Mouse (Mus musculus) lung, embryonic 14.5 days (tissue): ENCODE results near the gene Boc. TPM values are rescaled to one million over a fixed set of nuclear protein-coding genes. Genes with fewer than 3 reads are reported as not detected.

ENCODE experiments used
- ATAC-seq: fragments of 200-750 bp; cut with Nextera tagmentation; 2 replicates; pipeline ENCODE4 v1.8.0; 2017; ENCODE audit warnings: mild to moderate bottlenecking, moderate TSS enrichment, moderate library complexity; ENCODE audit not compliant: insufficient read depth
- DNase-seq: peaks from one replicate; pipeline ENCODE4 v3.0.0-alpha.2; 2015
- H3K27ac ChIP-seq: fragments of 300-500 bp; sonication (generic); 2 replicates; pipeline ENCODE4 v1.5.1; 2014; ENCODE audit warnings: low read depth, mild to moderate bottlenecking, moderate library complexity
- H3K27me3 ChIP-seq: fragments of 300-500 bp; sonication (generic); 2 replicates; pipeline ENCODE4 v1.6.1; 2014; ENCODE audit warnings: low read length, control low read depth; ENCODE audit not compliant: insufficient read depth
- H3K36me3 ChIP-seq: fragments of 300-500 bp; sonication (generic); 2 replicates; pipeline ENCODE4 v1.6.1; 2014; ENCODE audit warnings: control low read depth; ENCODE audit not compliant: insufficient read depth
- H3K4me1 ChIP-seq: fragments of 300-500 bp; sonication (generic); 2 replicates; pipeline ENCODE4 v1.6.1; 2014; ENCODE audit warnings: antibody characterized with exemption, control low read depth; ENCODE audit not compliant: insufficient read depth
- H3K4me2 ChIP-seq: fragments of 300-500 bp; sonication (generic); 2 replicates; pipeline ENCODE4 v1.6.1; 2014; ENCODE audit warnings: mild to moderate bottlenecking
- H3K4me3 ChIP-seq: fragments of 300-500 bp; sonication (generic); 2 replicates; pipeline ENCODE4 v1.5.1; 2014; ENCODE audit warnings: low read depth, low read length
- H3K9ac ChIP-seq: fragments of 300-500 bp; sonication (generic); 2 replicates; pipeline ENCODE4 v1.6.1; 2014
- H3K9me3 ChIP-seq: fragments of 300-500 bp; sonication (generic); 2 replicates; pipeline ENCODE4 v1.6.1; 2016; ENCODE audit warnings: low read depth, low read length, control low read depth
- CTCF ChIP-seq: IDR thresholded peaks from 2 replicates; pipeline ENCODE4 v1.5.1; 2016; ENCODE audit warnings: antibody characterized with exemption, low read depth
- WGBS: fragments of 180-500 bp; shearing (Covaris S2); extraction: QIAGEN DNeasy Blood & Tissue Kit; methylation state at CpG from one replicate; pipeline ENCODE4 v1.1.7; 2014; 5-methylcytosine and 5-hydroxymethylcytosine counted together
- polyA plus RNA-seq: library from polyadenylated mRNA; unstranded; fragments of >200 nt; fragmentation: Nextera tagmentation; extraction: Ambion mirVana; gene quantifications from 2 replicates; pipeline ENCODE4 v1.2.1, GENCODE M21; 2014

Boc gene
- polyA plus RNA-seq, 1 experiment from 2014 or later, result 38.8 TPM

- 73% methylated on average over 6 of the region's 6 CpGs for WGBS
- DNase-seq (no peak), ATAC-seq (no peak)
- Histone ChIP-seq H3K9me3 (no peaks in the 10 kb centered on the region), H3K36me3 (peaks cover 69% of the 10 kb centered on the region), H3K4me1 (no peaks in the 10 kb centered on the region), H3K4me2 (no peak overlapping the region), H3K4me3 (no peak overlapping the region), H3K27me3 (no peaks in the 10 kb centered on the region), H3K9ac (no peak overlapping the region), H3K27ac (no peak overlapping the region)
- no peak for TF ChIP-seq CTCF
These were observed 42.2 kb downstream of the Boc start for GRCm38 (mm10) chr16:44516498-44516897.

GRCm38 (mm10) chr16:44510521-44511213, 48.0 kb downstream of the Boc start:
- TF ChIP-seq CTCF, result no peak
- peak; percentile 82 for DNase-seq
- H3K9me3 ChIP-seq, result no peaks in the 10 kb centered on the region
- peaks cover 46% of the 10 kb centered on the region for H3K36me3 ChIP-seq
- 51% methylated on average over 13 of the region's 13 CpGs for WGBS
- ATAC-seq, result peak; percentile 67
- H3K4me3 ChIP-seq, result no peak overlapping the region
- no peaks in the 10 kb centered on the region for H3K27me3 ChIP-seq
- peak overlapping the region; percentile 87 for H3K27ac ChIP-seq
- H3K4me2 ChIP-seq, result 0 out of 2 replicates have a peak overlapping the region, but pooled peaks have one; percentile 7
- peaks cover 25% of the 10 kb centered on the region for H3K4me1 ChIP-seq
- no peak overlapping the region for H3K9ac ChIP-seq

GRCm38 (mm10) chr16:44509458-44510344, 49.0 kb downstream of the Boc start:
- no peak overlapping the region for H3K4me3 ChIP-seq
- H3K9me3 ChIP-seq, result no peaks in the 10 kb centered on the region
- H3K4me1 ChIP-seq, result peaks cover 25% of the 10 kb centered on the region
- TF ChIP-seq CTCF, result no peak
- ATAC-seq (no peak; the same call in 1 of the 2 replicates), DNase-seq (peak; percentile 71)
- H3K27me3 ChIP-seq, result no peaks in the 10 kb centered on the region
- 50% methylated on average over 7 of the region's 7 CpGs for WGBS
- no peak overlapping the region for H3K9ac ChIP-seq
- H3K36me3 ChIP-seq, result peaks cover 46% of the 10 kb centered on the region
- H3K27ac ChIP-seq, result peak overlapping the region; percentile 87
- no peak overlapping the region for H3K4me2 ChIP-seq

- H3K9ac ChIP-seq, result no peak overlapping the region
- no peak overlapping the region for H3K4me3 ChIP-seq
- no peak for TF ChIP-seq CTCF
- no peak for ATAC-seq
- peak overlapping the region; percentile 87; the same call in 1 of the 2 replicates for H3K27ac ChIP-seq
- WGBS, result 81% methylated on average over 13 of the region's 13 CpGs
- peaks cover 51% of the 10 kb centered on the region for H3K36me3 ChIP-seq
- no peak for DNase-seq
- H3K4me2 ChIP-seq, result no peak overlapping the region
- H3K4me1 ChIP-seq, result peaks cover 25% of the 10 kb centered on the region
- no peaks in the 10 kb centered on the region for H3K27me3 ChIP-seq
- H3K9me3 ChIP-seq, result no peaks in the 10 kb centered on the region
These were observed 49.9 kb downstream of the Boc start for GRCm38 (mm10) chr16:44508772-44509171.

- H3K36me3 ChIP-seq, result peaks cover 54% of the 10 kb centered on the region
- 61% methylated on average over 5 of the region's 5 CpGs for WGBS
- no peak for ATAC-seq
- H3K9me3 ChIP-seq, result no peaks in the 10 kb centered on the region
- no peak overlapping the region for H3K9ac ChIP-seq
- H3K27me3 ChIP-seq, result no peaks in the 10 kb centered on the region
- peaks cover 25% of the 10 kb centered on the region for H3K4me1 ChIP-seq
- TF ChIP-seq CTCF, result no peak
- H3K4me2 ChIP-seq, result no peak overlapping the region
- H3K27ac ChIP-seq, result peak overlapping the region; percentile 71
- no peak overlapping the region for H3K4me3 ChIP-seq
- no peak for DNase-seq
These were observed 50.7 kb downstream of the Boc start for GRCm38 (mm10) chr16:44508025-44508424.

GRCm38 (mm10) chr16:44507027-44507929, 51.4 kb downstream of the Boc start:
- Histone ChIP-seq H3K27ac (peak overlapping the region; percentile 71), H3K27me3 (no peaks in the 10 kb centered on the region), H3K4me3 (no peak overlapping the region), H3K9ac (no peak overlapping the region), H3K4me1 (peaks cover 25% of the 10 kb centered on the region), H3K4me2 (no peak overlapping the region), H3K36me3 (peaks cover 53% of the 10 kb centered on the region), H3K9me3 (no peaks in the 10 kb centered on the region)
- ATAC-seq, result peak; percentile 84
- no peak for TF ChIP-seq CTCF
- WGBS, result 32% methylated on average over 10 of the region's 10 CpGs
- DNase-seq, result peak; percentile 92
